Mouse (Mus musculus): ENCODE data around the gene BC035044. TPM values are rescaled to one million over a fixed set of nuclear protein-coding genes. Genes with fewer than 3 reads are reported as not detected.
"Not testable (repeated sequence)": the region's sequence is repeated elsewhere in the genome, so short reads cannot be mapped to it uniquely, and the experiment has no call there.

Gene BC035044
- polyA plus RNA-seq (2012; ENCODE audit: insufficient read depth, insufficient read length, missing spikeins) = 1.4 and 1.5 TPM in 2 replicates

DNA sequence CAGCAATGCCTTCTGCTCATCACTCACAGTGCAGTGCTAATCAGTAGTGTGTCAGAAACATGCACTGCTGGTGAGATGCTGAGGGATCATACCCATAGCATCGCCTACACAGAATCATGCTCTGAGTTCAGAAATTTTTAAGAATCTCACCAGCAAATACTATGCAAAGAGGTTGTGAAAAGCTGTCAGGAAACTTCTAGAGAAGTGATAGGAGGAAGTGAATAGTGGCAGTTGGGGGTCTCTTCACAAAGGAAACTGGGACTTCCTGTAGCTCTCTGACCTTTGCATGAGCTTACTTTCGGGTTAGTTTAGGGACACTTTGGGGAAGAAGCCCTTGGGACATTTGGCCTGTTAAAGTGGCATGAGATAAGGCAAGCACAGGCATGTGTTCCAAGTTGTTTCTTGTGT, at the start of gene BC035044:
BC035044 (minus strand) TSS at position 179 of the 408 bp plus-strand sequence.
- TF ChIP-seq POLR2A (IDR thresholded peaks at IDR 0.05; ENCODE audit: borderline replicate concordance, low read depth, low read length) (no peak), CTCF (IDR thresholded peaks at IDR 0.05; ENCODE audit: low read depth, low read length) (no peak)
- Histone ChIP-seq H3K27ac (ENCODE audit: insufficient read depth, low read depth, low read length) (no peak within 1 kb of the TSS), H3K4me3 (ENCODE audit: insufficient read depth, low read length) (no peak within 1 kb of the TSS), H3K4me1 (ENCODE audit: control insufficient read depth, insufficient read depth, low read length) (peaks cover 7% of the 10 kb centered on the region)

DNA sequence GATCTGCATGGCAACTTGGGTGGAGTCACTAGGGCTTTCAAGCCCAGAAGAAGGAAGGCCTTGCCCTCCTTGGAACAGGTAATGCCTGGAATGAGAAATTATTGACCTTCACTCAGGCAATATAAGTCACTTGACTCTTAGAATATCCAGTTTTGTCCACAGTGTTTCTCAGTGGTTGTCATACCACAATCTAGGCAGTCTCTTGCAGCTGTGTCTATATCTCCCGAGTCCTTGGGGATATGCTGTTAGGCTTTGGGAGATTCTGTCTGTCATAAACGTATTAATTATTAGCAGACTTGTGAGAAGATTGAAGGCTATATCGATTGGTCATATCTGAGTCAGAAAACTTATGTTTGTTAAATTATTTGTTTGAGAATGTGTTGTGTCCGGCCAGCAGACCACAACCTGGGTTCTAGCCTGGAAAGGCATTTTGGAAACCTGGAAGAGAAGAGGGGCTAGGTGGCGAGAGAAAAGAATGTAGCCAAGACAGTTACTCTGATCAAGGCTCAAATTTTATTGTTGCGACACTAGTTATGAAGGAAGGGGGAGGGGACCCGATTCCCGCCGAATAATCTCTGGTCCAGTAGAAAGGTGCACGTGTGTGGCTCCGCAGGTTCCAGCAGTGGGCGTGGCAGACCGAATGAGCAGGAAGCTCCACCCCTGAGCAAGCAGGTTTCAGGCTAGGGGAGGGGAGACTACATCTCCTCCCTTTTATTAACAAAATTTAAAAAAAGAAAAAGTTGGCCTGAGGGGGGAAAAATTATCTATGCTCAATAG, 45.2 kb upstream of the BC035044 start:
- not testable (repeated sequence) for H3K4me3 ChIP-seq (ENCODE audit: insufficient read depth, low read length); H3K4me1 ChIP-seq (ENCODE audit: control insufficient read depth, insufficient read depth, low read length); H3K27ac ChIP-seq (ENCODE audit: insufficient read depth, low read depth, low read length)

GRCm38 (mm10) chr6:128934081-128934480, 43.2 kb upstream of the BC035044 start, which contains the start of gene Clec2g:
TSS of gene Clec2g (plus strand) at chr6:128934381.
- H3K4me1 ChIP-seq (ENCODE audit: control insufficient read depth, insufficient read depth, low read length); H3K4me3 ChIP-seq (ENCODE audit: insufficient read depth, low read length); H3K27ac ChIP-seq (ENCODE audit: insufficient read depth, low read depth, low read length): not testable (repeated sequence)

- H3K4me1 ChIP-seq (ENCODE audit: control insufficient read depth, insufficient read depth, low read length) = no peaks in the 10 kb centered on the region
- TF ChIP-seq CTCF (IDR thresholded peaks at IDR 0.05; ENCODE audit: low read depth, low read length) = no peak
- TF ChIP-seq POLR2A (IDR thresholded peaks at IDR 0.05; ENCODE audit: borderline replicate concordance, low read depth, low read length) = no peak
Observed at GRCm38 (mm10) chr6:128933050-128933449, 42.1 kb upstream of the BC035044 start.

DNA sequence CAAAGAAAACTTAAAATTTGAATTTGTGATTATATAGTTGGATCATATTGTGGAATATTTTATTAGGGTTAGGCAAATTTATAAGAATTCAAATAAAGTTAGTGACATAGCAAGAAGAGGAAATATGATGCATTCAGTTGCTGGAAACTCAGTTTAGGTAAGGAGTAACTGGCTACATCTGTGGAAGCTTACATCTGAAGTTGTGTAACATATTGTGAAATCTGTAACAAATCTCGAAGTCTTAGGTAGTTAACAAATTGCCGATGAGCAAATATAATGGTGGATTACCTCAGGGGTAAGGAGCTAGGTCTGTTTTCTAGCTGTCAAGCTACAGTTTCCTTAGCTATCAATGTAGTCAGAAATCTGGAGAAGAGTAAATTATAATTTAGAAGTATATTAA, 26.4 kb upstream of the BC035044 start:
- TF ChIP-seq CTCF (IDR thresholded peaks at IDR 0.05; ENCODE audit: low read depth, low read length) = no peak
- no peak overlapping the region for H3K27ac ChIP-seq (ENCODE audit: insufficient read depth, low read depth, low read length)
- no peak overlapping the region for H3K4me3 ChIP-seq (ENCODE audit: insufficient read depth, low read length)
- peaks cover 11% of the 10 kb centered on the region for H3K4me1 ChIP-seq (ENCODE audit: control insufficient read depth, insufficient read depth, low read length)

More at GRCm38 (mm10) chr6:128933050-128933449, 42.1 kb upstream of the BC035044 start:
- Histone ChIP-seq H3K4me3 (ENCODE audit: insufficient read depth, low read length) (no peak overlapping the region), H3K27ac (ENCODE audit: insufficient read depth, low read depth, low read length) (no peak overlapping the region)

- TF ChIP-seq CTCF (IDR thresholded peaks at IDR 0.05; ENCODE audit: low read depth, low read length) = no peak
- no peak for TF ChIP-seq POLR2A (IDR thresholded peaks at IDR 0.05; ENCODE audit: borderline replicate concordance, low read depth, low read length)
- Histone ChIP-seq H3K4me3 (ENCODE audit: insufficient read depth, low read length) (no peak overlapping the region), H3K4me1 (ENCODE audit: control insufficient read depth, insufficient read depth, low read length) (peaks cover 11% of the 10 kb centered on the region), H3K27ac (ENCODE audit: insufficient read depth, low read depth, low read length) (peak overlapping the region; percentile 63)
Observed at GRCm38 (mm10) chr6:128913598-128914254, 22.8 kb upstream of the BC035044 start.

DNA sequence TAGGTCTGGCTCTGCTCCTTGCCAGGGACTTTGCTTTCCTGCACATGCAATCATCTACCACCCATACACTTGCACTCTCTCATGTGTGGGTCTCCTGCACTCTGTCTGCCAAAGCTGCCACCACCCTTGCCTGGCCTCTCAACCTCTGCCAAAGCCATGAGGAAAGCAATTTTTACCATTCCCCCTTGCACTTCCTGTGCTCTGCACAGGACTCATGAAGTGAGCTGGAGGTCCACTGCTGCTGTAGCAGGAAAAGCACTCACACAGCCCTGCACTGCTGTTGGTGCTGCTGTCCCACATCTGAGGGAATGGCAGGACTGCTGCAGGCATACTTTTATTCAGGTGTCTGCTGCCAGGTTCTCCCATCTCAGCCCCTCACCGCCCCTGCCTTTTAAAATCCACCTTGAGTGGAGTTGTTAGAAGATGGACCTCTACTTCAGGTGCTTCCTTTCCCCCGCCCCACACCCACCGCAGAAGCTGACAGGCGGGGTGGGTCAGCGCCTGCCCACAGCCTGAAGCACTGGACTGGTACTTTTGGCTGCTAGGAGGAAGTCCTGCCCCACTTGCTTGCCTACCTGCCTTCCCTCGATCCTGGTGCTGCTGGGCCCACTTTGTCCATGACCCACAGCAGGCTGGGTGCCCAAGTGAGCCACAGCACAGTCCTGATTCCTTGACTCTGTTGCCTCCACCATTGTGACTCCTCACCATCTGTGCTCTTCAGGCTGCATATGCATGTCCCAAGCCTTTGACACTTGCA, 10.0 kb upstream of the BC035044 start:
- not testable (repeated sequence) for H3K4me1 ChIP-seq (ENCODE audit: control insufficient read depth, insufficient read depth, low read length); H3K4me3 ChIP-seq (ENCODE audit: insufficient read depth, low read length); H3K27ac ChIP-seq (ENCODE audit: insufficient read depth, low read depth, low read length)

GRCm38 (mm10) chr6:128900044-128900443, 9.1 kb upstream of the BC035044 start:
- no peak overlapping the region for H3K4me3 ChIP-seq (ENCODE audit: insufficient read depth, low read length)
- H3K27ac ChIP-seq (ENCODE audit: insufficient read depth, low read depth, low read length) = no peak overlapping the region
- no peak for TF ChIP-seq POLR2A (IDR thresholded peaks at IDR 0.05; ENCODE audit: borderline replicate concordance, low read depth, low read length)
- TF ChIP-seq CTCF (IDR thresholded peaks at IDR 0.05; ENCODE audit: low read depth, low read length) = no peak
- no peaks in the 10 kb centered on the region for H3K4me1 ChIP-seq (ENCODE audit: control insufficient read depth, insufficient read depth, low read length)

GRCm38 (mm10) chr6:128895404-128896001, 4.6 kb upstream of the BC035044 start:
- no peak overlapping the region for H3K4me3 ChIP-seq (ENCODE audit: insufficient read depth, low read length)
- peaks cover 7% of the 10 kb centered on the region for H3K4me1 ChIP-seq (ENCODE audit: control insufficient read depth, insufficient read depth, low read length)
- TF ChIP-seq CTCF (IDR thresholded peaks at IDR 0.05; ENCODE audit: low read depth, low read length) (no peak), POLR2A (IDR thresholded peaks at IDR 0.05; ENCODE audit: borderline replicate concordance, low read depth, low read length) (no peak)
- H3K27ac ChIP-seq (ENCODE audit: insufficient read depth, low read depth, low read length) = no peak overlapping the region

GRCm38 (mm10) chr6:128888834-128889233, 2.1 kb downstream of the BC035044 start:
- H3K4me1 ChIP-seq (ENCODE audit: control insufficient read depth, insufficient read depth, low read length) = peaks cover 7% of the 10 kb centered on the region
- H3K4me3 ChIP-seq (ENCODE audit: insufficient read depth, low read length) = no peak overlapping the region
- no peak overlapping the region for H3K27ac ChIP-seq (ENCODE audit: insufficient read depth, low read depth, low read length)
- no peak for TF ChIP-seq CTCF (IDR thresholded peaks at IDR 0.05; ENCODE audit: low read depth, low read length)
- TF ChIP-seq POLR2A (IDR thresholded peaks at IDR 0.05; ENCODE audit: borderline replicate concordance, low read depth, low read length) = no peak

DNA sequence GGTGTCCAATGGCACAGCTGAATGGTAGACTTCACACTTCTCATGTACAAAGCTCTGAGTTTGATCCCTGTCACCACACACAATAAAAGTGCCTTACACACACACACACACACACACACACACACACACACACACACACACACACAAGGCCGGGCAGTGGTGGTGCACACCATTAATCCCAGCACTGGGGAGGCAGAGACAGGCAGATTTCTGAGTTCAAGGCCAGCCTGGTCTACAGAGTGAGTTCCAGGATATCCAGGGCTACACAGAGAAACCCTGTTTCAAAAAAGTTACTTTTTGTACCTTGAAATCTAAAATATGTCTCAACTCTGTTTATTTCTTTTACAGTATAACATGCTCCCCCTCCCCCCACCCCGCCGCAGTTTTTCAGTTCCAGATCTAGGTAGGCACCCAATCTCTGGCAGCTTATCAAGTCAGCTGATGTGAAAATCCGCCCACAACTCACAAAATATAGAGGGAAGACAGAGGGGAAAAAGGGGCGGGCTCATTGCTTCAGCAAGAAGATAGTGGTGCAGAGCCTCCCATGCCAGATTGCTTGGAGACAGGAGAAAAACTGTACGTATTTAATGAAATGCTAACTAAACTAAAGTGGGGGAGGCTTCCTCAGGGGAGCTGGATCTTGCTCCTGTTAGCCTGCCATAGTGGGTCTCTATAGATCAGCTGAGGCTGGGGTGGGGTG, 3.7 kb downstream of the BC035044 start, which contains the start of gene Clec2i:
Clec2i (plus strand) TSS at position 498 of the 700 bp plus-strand sequence.
- not testable (repeated sequence) for H3K27ac ChIP-seq (ENCODE audit: insufficient read depth, low read depth, low read length); H3K4me1 ChIP-seq (ENCODE audit: control insufficient read depth, insufficient read depth, low read length); H3K4me3 ChIP-seq (ENCODE audit: insufficient read depth, low read length)

All from bone marrow macrophage, adult 2 months (primary cell).